Mouse (Mus musculus) erythroblast, embryonic 14.5 days (primary cell): ENCODE data around the gene Snph.

Source experiments
- GATA1 ChIP-seq: IDR thresholded peaks from 2 replicates; pipeline ENCODE4 v1.6.1; 2012; ENCODE audit warnings: low read length, inconsistent platforms, mixed read lengths
- TAL1 ChIP-seq: IDR thresholded peaks from 3 replicates; pipeline ENCODE4 v1.6.1; 2012; ENCODE audit warnings: low read length, inconsistent platforms, mixed read lengths

- TF ChIP-seq TAL1 (no peak), GATA1 (no peak)
Observed at GRCm38 (mm10) chr2:151587306-151587705, 45.1 kb downstream of the Snph start.
